Mouse (Mus musculus): ENCODE data around the gene Chd4.

The Chd4 gene

GRCm38 (mm10) chr6:125090341-125091085 is 5.3 kb upstream of the Chd4 start:
- DNase-seq (ENCODE audit: low read depth, low spot score) = no peak

- DNase-seq (ENCODE audit: low read depth, low spot score) = no peak
These were observed 3.4 kb upstream of the Chd4 start for GRCm38 (mm10) chr6:125092372-125092771.

GRCm38 (mm10) chr6:125094843-125095242 is 938 bp upstream of the Chd4 start:
- DNase-seq (ENCODE audit: low read depth, low spot score) = no peak

GRCm38 (mm10) chr6:125096279-125096596 is 457 bp downstream of the Chd4 start:
- DNase-seq (ENCODE audit: low read depth, low spot score) = no peak

GRCm38 (mm10) chr6:125096597-125097345 is 990 bp downstream of the Chd4 start:
- DNase-seq (ENCODE audit: low read depth, low spot score) = peak; percentile 57

GRCm38 (mm10) chr6:125097346-125097689 is 1.5 kb downstream of the Chd4 start:
- DNase-seq (ENCODE audit: low read depth, low spot score) = peak; percentile 44

- no peak for DNase-seq (ENCODE audit: low read depth, low spot score)
These were observed 2.2 kb downstream of the Chd4 start for GRCm38 (mm10) chr6:125097951-125098350.

GRCm38 (mm10) chr6:125098513-125098912 is 2.7 kb downstream of the Chd4 start:
- no peak for DNase-seq (ENCODE audit: low read depth, low spot score)

- DNase-seq (ENCODE audit: low read depth, low spot score) = peak; percentile 51
These were observed 3.7 kb downstream of the Chd4 start for GRCm38 (mm10) chr6:125099421-125099971.

GRCm38 (mm10) chr6:125101444-125101843 is 5.7 kb downstream of the Chd4 start:
- no peak for DNase-seq (ENCODE audit: low read depth, low spot score)

GRCm38 (mm10) chr6:125104223-125104622 is 8.4 kb downstream of the Chd4 start:
- DNase-seq (ENCODE audit: low read depth, low spot score) = no peak

GRCm38 (mm10) chr6:125107705-125108104 is 11.9 kb downstream of the Chd4 start:
- DNase-seq (ENCODE audit: low read depth, low spot score) = peak; percentile 47

GRCm38 (mm10) chr6:125109371-125109770 is 13.6 kb downstream of the Chd4 start:
- no peak for DNase-seq (ENCODE audit: low read depth, low spot score)

GRCm38 (mm10) chr6:125110927-125111326 is 15.1 kb downstream of the Chd4 start:
- DNase-seq (ENCODE audit: low read depth, low spot score) = peak; percentile 85

GRCm38 (mm10) chr6:125112553-125112952 is 16.8 kb downstream of the Chd4 start:
- no peak for DNase-seq (ENCODE audit: low read depth, low spot score)

GRCm38 (mm10) chr6:125119387-125119786 is 23.6 kb downstream of the Chd4 start:
- no peak for DNase-seq (ENCODE audit: low read depth, low spot score)

GRCm38 (mm10) chr6:125128724-125129123 is 32.9 kb downstream of the Chd4 start:
- no peak for DNase-seq (ENCODE audit: low read depth, low spot score)

- no peak for DNase-seq (ENCODE audit: low read depth, low spot score)
These were observed 34.1 kb downstream of the Chd4 start for GRCm38 (mm10) chr6:125129710-125130402.

GRCm38 (mm10) chr6:125131302-125132156 is 35.7 kb downstream of the Chd4 start, which contains the start of gene Nop2:
Gene Nop2, plus strand, starts transcription at chr6:125131909.
- peak; percentile 97 for DNase-seq (ENCODE audit: low read depth, low spot score)

- DNase-seq (ENCODE audit: low read depth, low spot score) = peak; percentile 32
These were observed 36.7 kb downstream of the Chd4 start for GRCm38 (mm10) chr6:125132470-125132869.

- peak; percentile 68 for DNase-seq (ENCODE audit: low read depth, low spot score)
These were observed 41.4 kb downstream of the Chd4 start for GRCm38 (mm10) chr6:125137002-125137671.

Data from 3T3-L1 (cell line).